Mouse (Mus musculus) urinary bladder, adult 18-20 months (tissue): ENCODE data around the gene Atp5b.
"Not testable (repeated sequence)": the region's sequence is repeated elsewhere in the genome, so short reads cannot be mapped to it uniquely, and the experiment has no call there.

Experiments
- DNase-seq, 2 experiments: peaks; one replicate each; pipeline ENCODE4 v3.0.0; 2022; ENCODE audit warnings: low spot score in 2 of 2, mixed read lengths in 2 of 2

The Atp5b gene

GRCm38 (mm10) chr10:128082880-128083421, at the start of gene Atp5b:
Gene Atp5b, plus strand, starts transcription at chr10:128083273.
- DNase-seq, result peak; percentile 87 to 96

GRCm38 (mm10) chr10:128036746-128037425, 46.2 kb upstream of the Atp5b start:
- peak in 1 of 2 experiments; percentile 33 for DNase-seq

GRCm38 (mm10) chr10:128037921-128038320, 45.2 kb upstream of the Atp5b start:
- no peak for DNase-seq

- no peak for DNase-seq
These were observed 43.9 kb upstream of the Atp5b start for GRCm38 (mm10) chr10:128039167-128039566.

GRCm38 (mm10) chr10:128039858-128040257, 43.2 kb upstream of the Atp5b start:
- DNase-seq, result no peak

GRCm38 (mm10) chr10:128040293-128040692, 42.8 kb upstream of the Atp5b start:
- no peak for DNase-seq

GRCm38 (mm10) chr10:128041636-128042035, 41.4 kb upstream of the Atp5b start:
- DNase-seq, result no peak

GRCm38 (mm10) chr10:128042466-128042865, 40.6 kb upstream of the Atp5b start:
- no peak for DNase-seq

- no peak for DNase-seq
These were observed 39.8 kb upstream of the Atp5b start for GRCm38 (mm10) chr10:128043041-128043835.

- DNase-seq, result no peak
These were observed 34.9 kb upstream of the Atp5b start for GRCm38 (mm10) chr10:128048157-128048556.

- DNase-seq, result no peak
These were observed 33.3 kb upstream of the Atp5b start for GRCm38 (mm10) chr10:128049741-128050140.

GRCm38 (mm10) chr10:128050355-128050754, 32.7 kb upstream of the Atp5b start:
- DNase-seq, result no peak

GRCm38 (mm10) chr10:128051589-128051988, 31.5 kb upstream of the Atp5b start:
- DNase-seq, result no peak

GRCm38 (mm10) chr10:128052136-128052535, 30.9 kb upstream of the Atp5b start:
- not testable (repeated sequence) for DNase-seq

GRCm38 (mm10) chr10:128053001-128053400, 30.1 kb upstream of the Atp5b start:
- no peak for DNase-seq

GRCm38 (mm10) chr10:128058184-128058583, 24.9 kb upstream of the Atp5b start:
- DNase-seq, result no peak

- peak; percentile 88 to 95 for DNase-seq
These were observed 24.4 kb upstream of the Atp5b start, which contains the start of gene Ptges3 for GRCm38 (mm10) chr10:128058601-128059151. Gene Ptges3, plus strand, starts transcription at chr10:128058954.

- peak in 1 of 2 experiments; percentile 55 for DNase-seq
These were observed 23.7 kb upstream of the Atp5b start for GRCm38 (mm10) chr10:128059207-128059981.

GRCm38 (mm10) chr10:128061109-128061508, 22.0 kb upstream of the Atp5b start:
- no peak for DNase-seq

GRCm38 (mm10) chr10:128062221-128062989, 20.7 kb upstream of the Atp5b start:
- no peak for DNase-seq

GRCm38 (mm10) chr10:128066072-128066471, 17.0 kb upstream of the Atp5b start:
- no peak for DNase-seq
